Mouse (Mus musculus): ENCODE measurements around the gene Enpp3.

The Enpp3 gene

GRCm38 (mm10) chr10:24842676-24843075 lies at the start of gene Enpp3:
TSS of gene Enpp3 (minus strand) at chr10:24842823.
- no peak for DNase-seq (ENCODE audit: low spot score)

- DNase-seq (ENCODE audit: low spot score) = no peak
These were observed 45.7 kb upstream of the Enpp3 start for GRCm38 (mm10) chr10:24888343-24888742.

GRCm38 (mm10) chr10:24886008-24886407 lies 43.4 kb upstream of the Enpp3 start:
- DNase-seq (ENCODE audit: low spot score) = no peak

GRCm38 (mm10) chr10:24873624-24874023 lies 31.0 kb upstream of the Enpp3 start:
- DNase-seq (ENCODE audit: low spot score) = no peak

GRCm38 (mm10) chr10:24869760-24870290 lies 27.2 kb upstream of the Enpp3 start, which contains the start of gene Med23:
TSS of gene Med23 (plus strand) at chr10:24869986.
- peak; percentile 97 for DNase-seq (ENCODE audit: low spot score)

- no peak for DNase-seq (ENCODE audit: low spot score)
These were observed 21.8 kb upstream of the Enpp3 start for GRCm38 (mm10) chr10:24864434-24864833.

GRCm38 (mm10) chr10:24863146-24863545 lies 20.5 kb upstream of the Enpp3 start:
- DNase-seq (ENCODE audit: low spot score) = no peak

GRCm38 (mm10) chr10:24841998-24842397 lies 625 bp downstream of the Enpp3 start:
- no peak for DNase-seq (ENCODE audit: low spot score)

GRCm38 (mm10) chr10:24840795-24841194 lies 1.8 kb downstream of the Enpp3 start:
- no peak for DNase-seq (ENCODE audit: low spot score)

- DNase-seq (ENCODE audit: low spot score) = no peak
These were observed 6.1 kb downstream of the Enpp3 start for GRCm38 (mm10) chr10:24836366-24837038.

GRCm38 (mm10) chr10:24835702-24836342 lies 6.8 kb downstream of the Enpp3 start:
- DNase-seq (ENCODE audit: low spot score) = peak; percentile 54

- no peak for DNase-seq (ENCODE audit: low spot score)
These were observed 7.8 kb downstream of the Enpp3 start for GRCm38 (mm10) chr10:24834634-24835371.

GRCm38 (mm10) chr10:24832306-24832705 lies 10.3 kb downstream of the Enpp3 start:
- no peak for DNase-seq (ENCODE audit: low spot score)

GRCm38 (mm10) chr10:24831377-24832095 lies 11.1 kb downstream of the Enpp3 start:
- DNase-seq (ENCODE audit: low spot score) = peak; percentile 71

GRCm38 (mm10) chr10:24830448-24830847 lies 12.2 kb downstream of the Enpp3 start:
- no peak for DNase-seq (ENCODE audit: low spot score)

GRCm38 (mm10) chr10:24828136-24828535 lies 14.5 kb downstream of the Enpp3 start:
- no peak for DNase-seq (ENCODE audit: low spot score)

- peak; percentile 45 for DNase-seq (ENCODE audit: low spot score)
These were observed 16.5 kb downstream of the Enpp3 start for GRCm38 (mm10) chr10:24826130-24826529.

- DNase-seq (ENCODE audit: low spot score) = no peak
These were observed 17.1 kb downstream of the Enpp3 start for GRCm38 (mm10) chr10:24825456-24826081.

- DNase-seq (ENCODE audit: low spot score) = no peak
These were observed 18.0 kb downstream of the Enpp3 start for GRCm38 (mm10) chr10:24824621-24825020.

- no peak for DNase-seq (ENCODE audit: low spot score)
These were observed 18.7 kb downstream of the Enpp3 start for GRCm38 (mm10) chr10:24823697-24824535.

GRCm38 (mm10) chr10:24823265-24823664 lies 19.4 kb downstream of the Enpp3 start:
- no peak for DNase-seq (ENCODE audit: low spot score)

Measured in yolk sac, embryonic 10.5 days (tissue).